Mouse (Mus musculus) left cerebral cortex, adult 2 months (tissue): ENCODE data around the gene Apba1. TPM values are rescaled to one million over a fixed set of nuclear protein-coding genes. Genes with fewer than 3 reads are reported as not detected.

ENCODE experiments used
- DNase-seq, 2 experiments: peaks; one replicate each; pipeline ENCODE4 v3.0.0; 2021 to 2022; ENCODE audit warnings: low spot score in 2 of 2, mixed read lengths in 1 of 2; ENCODE audit errors: extremely low spot score in 1 of 2
- H3K27ac ChIP-seq: fragments of 200-600 bp; 2 replicates; pipeline ENCODE4 v1.8.1; 2022
- H3K4me3 ChIP-seq: fragments of 200-600 bp; 2 replicates; pipeline ENCODE4 v1.8.1; 2022
- CTCF ChIP-seq: fragments of 200-600 bp; IDR thresholded peaks from 2 replicates; pipeline ENCODE4 v1.8.1; 2022; ENCODE audit warnings: antibody characterized with exemption, mild to moderate bottlenecking, moderate library complexity
- intact Hi-C: fragments of 180-260 bp; cut with DNase I; formaldehyde crosslinking; loops from one replicate; pipeline ENCODE4 v1.15.1; 2025
- total RNA-seq, 2 experiments: library from RNA; stranded (reverse); gene quantifications; 2 replicates each; pipeline ENCODE4 v1.2.3; 2021

Gene Apba1
- total RNA-seq, 2 experiments from 2014 or later: 127 to 134 TPM

GRCm38 (mm10) chr19:23809236-23809635 is 50.5 kb downstream of the Apba1 start:
- intact Hi-C loops: no loop called here
- no peak for DNase-seq
- Histone ChIP-seq H3K4me3 (no peak overlapping the region), H3K27ac (no peak overlapping the region)
- no peak for TF ChIP-seq CTCF

GRCm38 (mm10) chr19:23810512-23810911 is 51.8 kb downstream of the Apba1 start:
- intact Hi-C loops: no loop called here
- TF ChIP-seq CTCF: no peak
- no peak overlapping the region for H3K4me3 ChIP-seq
- DNase-seq: no peak
- H3K27ac ChIP-seq: no peak overlapping the region

GRCm38 (mm10) chr19:23810976-23811375 is 52.3 kb downstream of the Apba1 start:
- no peak for TF ChIP-seq CTCF
- intact Hi-C loops: no loop called here
- DNase-seq: no peak
- Histone ChIP-seq H3K4me3 (no peak overlapping the region), H3K27ac (no peak overlapping the region)

- DNase-seq: no peak
- Histone ChIP-seq H3K27ac (no peak overlapping the region), H3K4me3 (no peak overlapping the region)
- no peak for TF ChIP-seq CTCF
- intact Hi-C loops: no loop called here
These were observed 58.1 kb downstream of the Apba1 start for GRCm38 (mm10) chr19:23816762-23817161.

- no peak for TF ChIP-seq CTCF
- Histone ChIP-seq H3K27ac (no peak overlapping the region), H3K4me3 (no peak overlapping the region)
- intact Hi-C loops: no loop called here
- DNase-seq: no peak
These were observed 58.5 kb downstream of the Apba1 start for GRCm38 (mm10) chr19:23817196-23817595.

- intact Hi-C loops: no loop called here
- no peak overlapping the region for H3K27ac ChIP-seq
- no peak overlapping the region for H3K4me3 ChIP-seq
- no peak for TF ChIP-seq CTCF
- DNase-seq: no peak
These were observed 61.2 kb downstream of the Apba1 start for GRCm38 (mm10) chr19:23819882-23820281.

- no peak overlapping the region for H3K27ac ChIP-seq
These were observed 63.8 kb downstream of the Apba1 start for GRCm38 (mm10) chr19:23822497-23822896.

GRCm38 (mm10) chr19:23823533-23823932 is 64.8 kb downstream of the Apba1 start:
- Histone ChIP-seq H3K27ac (no peak overlapping the region), H3K4me3 (no peak overlapping the region)
- no peak for DNase-seq
- TF ChIP-seq CTCF: no peak
- intact Hi-C loops: no loop called here

More at GRCm38 (mm10) chr19:23822497-23822896, 63.8 kb downstream of the Apba1 start:
- H3K4me3 ChIP-seq: no peak overlapping the region
- intact Hi-C loops: no loop called here
- no peak for TF ChIP-seq CTCF
- no peak for DNase-seq

- no peak overlapping the region for H3K27ac ChIP-seq
- TF ChIP-seq CTCF: no peak
- no peak for DNase-seq
- H3K4me3 ChIP-seq: no peak overlapping the region
- intact Hi-C loops: no loop called here
These were observed 67.6 kb downstream of the Apba1 start for GRCm38 (mm10) chr19:23826251-23826650.

GRCm38 (mm10) chr19:23830761-23831160 is 72.1 kb downstream of the Apba1 start:
- no peak for TF ChIP-seq CTCF
- H3K4me3 ChIP-seq: no peak overlapping the region
- DNase-seq: no peak
- intact Hi-C loops: no loop called here
- H3K27ac ChIP-seq: no peak overlapping the region

- no peak overlapping the region for H3K4me3 ChIP-seq
- TF ChIP-seq CTCF: no peak
- DNase-seq: no peak
- H3K27ac ChIP-seq: peak overlapping the region; percentile 10; the same call in 1 of the 2 replicates
- intact Hi-C loops: no loop called here
These were observed 75.3 kb downstream of the Apba1 start for GRCm38 (mm10) chr19:23833685-23834682.

- no peak for TF ChIP-seq CTCF
- no peak overlapping the region for H3K4me3 ChIP-seq
- no peak for DNase-seq
- no peak overlapping the region; the same call in 1 of the 2 replicates for H3K27ac ChIP-seq
- intact Hi-C loops: no loop called here
These were observed 76.0 kb downstream of the Apba1 start for GRCm38 (mm10) chr19:23834721-23835120.
